Mouse (Mus musculus): ENCODE measurements around the gene Psmc3ip. TPM values are rescaled to one million over a fixed set of nuclear protein-coding genes. Genes with fewer than 3 reads are reported as not detected.

Psmc3ip gene
- total and polyA plus RNA-seq, 2 experiments from 2014 or later: 5.3 to 10.3 TPM

DNA sequence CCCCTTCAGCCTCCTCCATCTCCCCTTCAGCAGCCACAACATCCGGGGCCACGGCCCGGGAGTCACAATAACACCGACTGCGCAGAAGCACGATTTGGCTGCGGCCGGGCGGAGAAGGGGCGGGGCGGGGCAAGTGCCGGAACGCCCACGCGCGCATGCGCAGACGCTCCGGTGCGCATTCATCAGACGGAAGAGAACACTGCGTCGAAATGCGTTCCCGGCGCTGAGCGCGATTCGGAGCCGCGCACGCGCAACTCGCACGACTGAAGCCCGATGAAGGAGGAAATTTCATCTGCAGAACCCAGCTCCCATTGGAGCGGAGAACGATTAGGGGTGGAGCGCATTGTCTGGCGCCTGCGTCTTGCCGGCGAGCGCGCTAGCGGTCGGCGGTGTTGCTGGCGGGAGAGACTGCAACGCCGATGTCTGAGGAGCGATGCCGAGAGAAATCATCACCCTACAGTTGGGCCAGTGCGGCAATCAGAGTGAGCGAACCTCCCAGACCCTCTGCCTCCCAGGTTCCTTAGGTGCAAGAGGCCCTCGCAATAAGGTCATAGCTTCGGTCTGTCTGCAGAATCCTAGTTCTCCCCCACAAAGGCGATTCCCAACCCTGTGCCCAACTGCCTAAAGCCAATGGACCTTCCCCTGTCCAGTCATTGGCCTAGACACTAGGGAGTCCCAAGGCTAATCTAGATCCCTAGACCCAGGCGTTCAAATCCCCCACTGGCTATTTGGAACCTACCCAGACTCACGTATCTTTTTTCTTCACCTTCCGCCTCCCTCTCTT is 24.7 kb upstream of the Psmc3ip start, which contains the start of the genes Retreg3 and Tubg1:
Gene Retreg3 (minus strand): TSS at position 133 of the 784 bp plus-strand sequence.
Gene Tubg1 (plus strand): TSS at position 178 of the 784 bp plus-strand sequence.
- ATAC-seq (ENCODE audit: low FRiP score) (peak; percentile 96), DNase-seq (ENCODE audit: low spot score) (peak; percentile 100)
- H3K4me1 ChIP-seq (ENCODE audit: insufficient read depth, low read length): peaks cover 15% of the 10 kb centered on the region; the same call in 1 of the 2 replicates
- 0 out of 2 replicates have a peak, but pooled peaks have one; percentile 1 for TF ChIP-seq CTCF (IDR thresholded peaks at IDR 0.05)
- peak within 1 kb of the TSS; percentile 85 for H3K9ac ChIP-seq (replicated peaks; ENCODE audit: low read length, poor library complexity, severe bottlenecking)
- H3K27me3 ChIP-seq (ENCODE audit: insufficient read depth, low read length): no peaks in the 10 kb centered on the region
- WGBS: under 1% methylated on average over 61 of the region's 61 CpGs
- peaks cover 7% of the 10 kb centered on the region; the same call in 1 of the 2 replicates for H3K36me3 ChIP-seq (ENCODE audit: insufficient read depth, low read length)
- peak within 1 kb of the TSS; percentile 91 for H3K4me2 ChIP-seq (ENCODE audit: low read depth, low read length, poor library complexity, severe bottlenecking)
- H3K27ac ChIP-seq (ENCODE audit: low read depth, low read length): peak within 1 kb of the TSS; percentile 91
- peak within 1 kb of the TSS; percentile 75 for H3K4me3 ChIP-seq (ENCODE audit: low read depth, low read length)
- H3K9me3 ChIP-seq (ENCODE audit: low read length): no peaks in the 10 kb centered on the region

DNA sequence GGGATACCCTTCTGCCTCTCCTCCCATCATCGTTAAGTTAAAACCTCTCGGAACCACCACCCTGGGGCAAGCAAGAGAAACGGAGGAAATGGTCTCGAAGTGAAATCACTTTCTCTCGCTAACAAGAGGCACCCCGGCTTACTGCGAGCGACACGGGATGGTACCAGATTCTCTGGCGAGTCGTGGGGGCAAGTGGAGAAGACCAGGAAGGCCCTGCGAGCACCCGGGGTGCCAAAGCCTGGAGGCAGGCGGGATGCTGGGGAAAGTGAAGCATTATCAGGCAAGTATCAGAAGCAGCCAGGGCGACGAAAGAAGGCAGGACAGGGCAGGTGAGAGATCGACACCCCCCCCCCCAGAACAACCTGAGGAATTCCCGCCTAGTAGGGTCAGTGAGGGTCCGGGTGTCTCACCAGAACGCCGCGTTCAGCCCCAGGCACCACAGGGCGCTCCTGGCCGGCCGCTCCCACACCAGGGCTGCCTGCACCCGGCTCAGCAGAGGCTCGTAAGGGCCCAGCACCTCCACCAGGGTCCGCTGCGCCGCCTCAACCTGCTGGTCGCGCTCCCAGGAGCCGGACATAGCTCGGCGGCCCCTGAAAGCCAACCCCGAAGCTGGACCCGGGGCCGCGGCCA is 24.0 kb upstream of the Psmc3ip start:
- no peaks in the 10 kb centered on the region for H3K9me3 ChIP-seq (ENCODE audit: low read length)
- peak overlapping the region; percentile 75 for H3K4me3 ChIP-seq (ENCODE audit: low read depth, low read length)
- H3K4me2 ChIP-seq (ENCODE audit: low read depth, low read length, poor library complexity, severe bottlenecking): peak overlapping the region; percentile 89
- H3K27me3 ChIP-seq (ENCODE audit: insufficient read depth, low read length): no peaks in the 10 kb centered on the region
- H3K4me1 ChIP-seq (ENCODE audit: insufficient read depth, low read length): peaks cover 15% of the 10 kb centered on the region; the same call in 1 of the 2 replicates
- peak; percentile 52 for TF ChIP-seq CTCF (IDR thresholded peaks at IDR 0.05)
- peaks cover 7% of the 10 kb centered on the region; the same call in 1 of the 2 replicates for H3K36me3 ChIP-seq (ENCODE audit: insufficient read depth, low read length)
- ATAC-seq (ENCODE audit: low FRiP score) (peak; percentile 74), DNase-seq (ENCODE audit: low spot score) (no peak)
- H3K9ac ChIP-seq (replicated peaks; ENCODE audit: low read length, poor library complexity, severe bottlenecking): peak overlapping the region; percentile 85
- peak overlapping the region; percentile 91 for H3K27ac ChIP-seq (ENCODE audit: low read depth, low read length)
- under 1% methylated on average over 32 of the region's 39 CpGs for WGBS

DNA sequence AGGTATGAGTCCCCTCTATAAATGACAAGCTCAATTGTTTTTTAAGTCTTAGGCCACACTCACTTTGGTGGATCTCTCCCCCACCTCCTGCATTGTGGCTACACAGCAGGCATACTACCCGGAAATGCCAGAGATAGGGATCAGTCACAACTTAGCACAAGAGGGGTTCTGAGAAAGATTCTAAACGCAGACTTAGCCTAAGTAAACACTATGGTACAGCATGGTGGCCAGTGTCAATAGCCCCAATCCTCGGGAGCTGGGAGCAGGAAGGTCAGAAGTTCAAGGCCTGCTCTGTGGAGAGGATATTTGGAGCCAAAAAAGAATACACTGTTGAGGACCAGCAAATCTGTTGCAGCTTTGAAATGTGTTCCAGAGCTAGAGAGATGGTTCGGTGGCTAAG is 22.9 kb upstream of the Psmc3ip start:
- Histone ChIP-seq H3K9ac (replicated peaks; ENCODE audit: low read length, poor library complexity, severe bottlenecking) (peak overlapping the region; percentile 85; the same call in 1 of the 2 replicates), H3K4me1 (ENCODE audit: insufficient read depth, low read length) (peaks cover 15% of the 10 kb centered on the region; the same call in 1 of the 2 replicates), H3K27ac (ENCODE audit: low read depth, low read length) (no peak overlapping the region), H3K4me3 (ENCODE audit: low read depth, low read length) (peak overlapping the region; percentile 75), H3K9me3 (ENCODE audit: low read length) (no peaks in the 10 kb centered on the region), H3K4me2 (ENCODE audit: low read depth, low read length, poor library complexity, severe bottlenecking) (peak overlapping the region; percentile 89), H3K36me3 (ENCODE audit: insufficient read depth, low read length) (peaks cover 4% of the 10 kb centered on the region; the same call in 1 of the 2 replicates), H3K27me3 (ENCODE audit: insufficient read depth, low read length) (no peaks in the 10 kb centered on the region)
- WGBS: 40% methylated on average over 4 of the region's 4 CpGs
- DNase-seq (ENCODE audit: low spot score) (no peak), ATAC-seq (ENCODE audit: low FRiP score) (no peak)
- TF ChIP-seq CTCF (IDR thresholded peaks at IDR 0.05): no peak

DNA sequence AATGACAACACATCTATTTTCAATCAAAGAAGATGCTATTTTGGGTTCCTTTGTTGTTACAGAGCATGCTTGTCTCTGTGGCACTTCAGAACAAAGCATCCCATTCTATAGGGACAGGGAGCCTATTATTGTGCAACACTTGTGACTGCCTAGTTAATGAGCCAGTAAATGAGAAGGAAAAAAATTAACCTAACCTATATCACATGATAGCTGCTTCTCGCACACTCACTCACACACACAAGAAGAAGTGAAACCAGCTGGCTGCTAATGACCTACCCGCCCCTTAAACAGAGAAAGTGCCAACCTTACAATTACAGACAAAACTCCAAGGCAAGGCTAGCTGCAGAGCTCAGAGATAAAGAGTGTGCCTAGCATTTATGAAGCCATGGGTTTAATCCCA is 20.3 kb upstream of the Psmc3ip start:
- no peak overlapping the region for H3K4me3 ChIP-seq (ENCODE audit: low read depth, low read length)
- no peak overlapping the region for H3K4me2 ChIP-seq (ENCODE audit: low read depth, low read length, poor library complexity, severe bottlenecking)
- 84% methylated on average over 2 of the region's 2 CpGs for WGBS
- no peak for DNase-seq (ENCODE audit: low spot score)
- H3K27me3 ChIP-seq (ENCODE audit: insufficient read depth, low read length): no peaks in the 10 kb centered on the region
- no peaks in the 10 kb centered on the region for H3K36me3 ChIP-seq (ENCODE audit: insufficient read depth, low read length)
- peaks cover 9% of the 10 kb centered on the region; the same call in 1 of the 2 replicates for H3K4me1 ChIP-seq (ENCODE audit: insufficient read depth, low read length)
- no peak overlapping the region for H3K27ac ChIP-seq (ENCODE audit: low read depth, low read length)
- H3K9me3 ChIP-seq (ENCODE audit: low read length): no peaks in the 10 kb centered on the region
- H3K9ac ChIP-seq (replicated peaks; ENCODE audit: low read length, poor library complexity, severe bottlenecking): no peak overlapping the region
- ATAC-seq (ENCODE audit: low FRiP score): no peak
- TF ChIP-seq CTCF (IDR thresholded peaks at IDR 0.05): no peak

DNA sequence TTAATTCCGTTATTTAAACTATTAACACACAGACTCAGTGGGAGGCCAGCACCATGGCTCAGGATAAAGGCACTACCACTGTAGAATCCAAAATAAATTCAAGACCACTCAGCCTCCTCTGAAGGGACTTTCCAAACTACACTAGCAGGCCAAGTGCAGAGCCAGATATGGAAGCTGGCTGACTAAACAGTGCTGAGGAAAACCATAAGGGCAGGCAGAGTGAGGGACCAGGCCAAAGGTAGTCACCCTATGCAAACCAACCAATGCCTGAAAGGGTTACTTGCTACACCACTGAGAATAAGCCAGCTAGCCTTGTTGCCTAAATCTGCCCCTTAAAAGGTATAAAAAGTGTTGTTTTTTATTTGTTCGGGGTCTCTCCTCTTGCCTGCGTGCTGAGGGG is 16.9 kb upstream of the Psmc3ip start:
- ATAC-seq (ENCODE audit: low FRiP score): no peak
- Histone ChIP-seq H3K27ac (ENCODE audit: low read depth, low read length) (no peak overlapping the region), H3K4me1 (ENCODE audit: insufficient read depth, low read length) (no peaks in the 10 kb centered on the region), H3K9ac (replicated peaks; ENCODE audit: low read length, poor library complexity, severe bottlenecking) (no peak overlapping the region), H3K27me3 (ENCODE audit: insufficient read depth, low read length) (no peaks in the 10 kb centered on the region), H3K36me3 (ENCODE audit: insufficient read depth, low read length) (no peaks in the 10 kb centered on the region), H3K4me2 (ENCODE audit: low read depth, low read length, poor library complexity, severe bottlenecking) (no peak overlapping the region), H3K9me3 (ENCODE audit: low read length) (no peaks in the 10 kb centered on the region), H3K4me3 (ENCODE audit: low read depth, low read length) (no peak overlapping the region)
- no peak for TF ChIP-seq CTCF (IDR thresholded peaks at IDR 0.05)
- WGBS: 87% methylated on average over 3 of the region's 3 CpGs
- no peak for DNase-seq (ENCODE audit: low spot score)

All from midbrain, postnatal 0 days (tissue).